Mouse (Mus musculus) stomach, postnatal 0 days (tissue): ENCODE results near the gene Corin.

Source experiments
- CTCF ChIP-seq: IDR thresholded peaks from 2 replicates; pipeline ENCODE4 v1.5.1; 2016; ENCODE audit warnings: antibody characterized with exemption, low read depth, mild to moderate bottlenecking, moderate library complexity
- EP300 ChIP-seq: optimal IDR thresholded peaks from 2 replicates; pipeline ENCODE3; 2016; ENCODE audit warnings: antibody characterized with exemption

DNA sequence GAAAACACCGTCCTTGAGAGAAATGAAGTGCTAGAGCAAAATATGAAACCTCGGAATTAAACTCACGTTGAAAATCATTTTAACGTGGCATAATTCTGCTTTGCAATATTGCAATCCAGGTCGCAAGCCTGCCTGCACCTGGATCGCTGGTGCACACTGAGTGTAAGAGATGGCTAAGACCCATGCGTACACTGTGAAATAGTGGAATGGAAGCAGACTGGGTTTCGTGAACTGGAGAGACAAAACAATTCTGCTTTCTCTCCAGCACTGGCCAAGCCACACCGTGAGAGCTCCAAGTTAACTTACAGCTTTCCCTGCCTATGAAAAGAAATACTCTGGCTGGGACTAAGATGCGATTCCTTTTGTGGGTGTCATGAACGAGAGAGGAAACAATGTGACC, 51.1 kb downstream of the Corin start:
- no peak for TF ChIP-seq CTCF
- no peak for TF ChIP-seq EP300
